34 mouse cellular contexts compared by ENCODE assay signal in the genomic region with DNA sequence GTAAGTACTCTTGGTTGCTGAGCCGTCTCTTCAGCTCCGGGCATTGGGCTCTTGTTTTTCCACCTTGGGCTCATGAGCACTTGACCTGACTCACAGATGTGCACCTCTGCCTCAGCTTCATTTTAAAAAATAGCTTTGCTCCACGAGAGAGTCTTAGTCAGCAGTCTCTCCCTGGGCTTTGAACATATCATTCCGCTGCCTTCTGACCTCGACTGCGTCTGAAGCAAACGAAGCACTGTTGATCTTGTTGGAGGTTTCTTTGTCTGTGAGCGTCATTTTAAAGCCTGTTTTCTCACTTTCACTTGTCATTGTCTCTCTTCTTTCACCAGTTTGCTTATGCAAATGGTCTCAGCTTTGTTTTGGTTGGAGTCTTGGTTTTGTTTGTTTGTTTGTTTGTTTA. TPM values are rescaled to one million over a fixed set of nuclear protein-coding genes. Genes with fewer than 3 reads are reported as not detected.
"Had no signal": no experiment of that assay in that cellular context is flagged by ENCODE, and none has a peak within 500 bp of the region (broad histone marks: within the 10 kb centered on the region; RNA-seq: fewer than 3 reads in every experiment).

No protein-coding gene starts in this region.

- H3K4me1 ChIP-seq: heart, embryonic 15.5 days; hindbrain, embryonic 10.5 days; hindbrain, embryonic 12.5 days; limb, embryonic 13.5 days; limb, embryonic 15.5 days; liver, embryonic 12.5 days had no signal

- H3K36me3 ChIP-seq: heart, embryonic 13.5 days; heart, embryonic 15.5 days; hindbrain, embryonic 10.5 days; hindbrain, embryonic 12.5 days; kidney, embryonic 15.5 days; limb, embryonic 13.5 days; limb, embryonic 15.5 days; liver, embryonic 12.5 days had no signal

- H3K9ac ChIP-seq: heart, embryonic 13.5 days; heart, embryonic 15.5 days; hindbrain, embryonic 12.5 days; hindbrain, embryonic 14.5 days; kidney, embryonic 15.5 days; limb, embryonic 13.5 days; limb, embryonic 15.5 days; liver, embryonic 12.5 days; liver, embryonic 14.5 days had no signal

- H3K27ac ChIP-seq: gastrocnemius, adult 2 months; heart, adult 2 months; heart, embryonic 13.5 days; heart, embryonic 15.5 days; hindbrain, embryonic 10.5 days; hindbrain, embryonic 12.5 days; hindbrain, embryonic 14.5 days; kidney, embryonic 15.5 days; kidney, postnatal 0 days; limb, embryonic 13.5 days; limb, embryonic 15.5 days; liver, embryonic 12.5 days; liver, embryonic 14.5 days had no signal

- ATAC-seq: hindbrain, embryonic 16.5 days; intestine, embryonic 16.5 days; liver, embryonic 12.5 days had no signal

- H3K27me3 ChIP-seq: heart, embryonic 13.5 days; heart, embryonic 15.5 days; hindbrain, embryonic 12.5 days; kidney, embryonic 15.5 days; limb, embryonic 13.5 days; limb, embryonic 15.5 days; liver, embryonic 12.5 days had no signal

- H3K9me3 ChIP-seq: heart, embryonic 15.5 days; kidney, embryonic 15.5 days; limb, embryonic 13.5 days; limb, embryonic 15.5 days; liver, embryonic 12.5 days had no signal

- H3K4me3 ChIP-seq: gastrocnemius, adult 2 months; heart, adult 2 months; heart, embryonic 13.5 days; heart, embryonic 15.5 days; hindbrain, embryonic 10.5 days; hindbrain, embryonic 12.5 days; kidney, embryonic 15.5 days; limb, embryonic 13.5 days; limb, embryonic 15.5 days; liver, embryonic 12.5 days had no signal

- DNase-seq: gastrocnemius, adult 2 months; gastrocnemius, postnatal 14 days; gastrocnemius, postnatal 36 days; heart, adult 11 months; heart, adult 2 months; heart, postnatal 14 days; heart, postnatal 36 days; kidney, adult 11 months; kidney, adult 2 months; kidney, adult 9 months; kidney, postnatal 14 days; kidney, postnatal 36 days; layer of hippocampus, adult 9-11 months; layer of hippocampus, postnatal 36 days; left cerebral cortex, postnatal 4 days had no signal

- H3K4me2 ChIP-seq: heart, embryonic 11.5 days; heart, embryonic 13.5 days; heart, embryonic 15.5 days; hindbrain, embryonic 12.5 days; hindbrain, embryonic 14.5 days; kidney, embryonic 15.5 days; limb, embryonic 13.5 days; limb, embryonic 15.5 days; liver, embryonic 12.5 days had no signal

RNA-seq across cellular contexts. Expression of a gene that starts 58.1 kb away (rescaled TPM):
- polyA plus RNA-seq: heart, adult 2 months; heart, embryonic 11.5 days; heart, embryonic 13.5 days; heart, embryonic 15.5 days; heart, postnatal 0 days; hindbrain, embryonic 10.5 days; hindbrain, embryonic 12.5 days; hindbrain, embryonic 14.5 days; hindbrain, embryonic 16.5 days; intestine, embryonic 14.5 days; intestine, embryonic 16.5 days; kidney, adult 2 months; kidney, embryonic 15.5 days; kidney, postnatal 0 days; large intestine, adult 2 months; limb, embryonic 11.5 days; limb, embryonic 13.5 days; limb, embryonic 15.5 days; liver, adult 2 months; liver, embryonic 12.5 days; liver, embryonic 14.5 days had no signal
